Mouse (Mus musculus) CH12.LX (cell line): ENCODE data around the gene Scarb1. TPM values are rescaled to one million over a fixed set of nuclear protein-coding genes. Genes with fewer than 3 reads are reported as not detected.

Source experiments
- DNase-seq: peaks from one replicate; pipeline ENCODE4 v3.0.0-alpha.2; 2013; ENCODE audit errors: extremely low read depth
- H3K27ac ChIP-seq: 2 replicates; pipeline ENCODE4 v1.5.1; 2012; ENCODE audit warnings: low read depth, mild to moderate bottlenecking, control low read depth, moderate library complexity; ENCODE audit not compliant: insufficient read depth
- H3K27me3 ChIP-seq: replicated peaks from 2 replicates; pipeline ENCODE3; 2012; ENCODE audit warnings: inconsistent platforms
- H3K36me3 ChIP-seq, 2 experiments: replicated peaks in 1 of 2; 2 replicates each; pipeline versions ENCODE3 to v1.6.1; 2012; ENCODE audit warnings: inconsistent platforms in 1 of 2, low read length in 1 of 2, mild to moderate bottlenecking in 1 of 2, mixed read lengths in 1 of 2, moderate library complexity in 1 of 2; ENCODE audit not compliant: control insufficient read depth in 1 of 2, insufficient read depth in 1 of 2
- H3K4me1 ChIP-seq, 2 experiments: 2 replicates each; pipeline ENCODE4 v1.6.1; 2012; ENCODE audit warnings: inconsistent platforms in 1 of 2, moderate library complexity in 1 of 2; ENCODE audit not compliant: insufficient read depth in 2 of 2, control insufficient read depth in 1 of 2
- H3K4me2 ChIP-seq: 2 replicates; pipeline ENCODE4 v1.6.1; 2012; ENCODE audit warnings: low read depth, mild to moderate bottlenecking, control low read depth; ENCODE audit not compliant: poor library complexity, insufficient read depth, severe bottlenecking
- H3K4me3 ChIP-seq, 3 experiments: fragments of 150-350 bp in 1 of 3; sonication (generic) in 1 of 3; replicated peaks in 1 of 3; 2 replicates each; pipeline versions ENCODE3 to v1.5.1; 2011 to 2012; ENCODE audit warnings: low read depth in 2 of 3, low read length in 2 of 3, mild to moderate bottlenecking in 2 of 3, moderate library complexity in 2 of 3, control low read depth in 1 of 3, improper control_type of control experiment in 1 of 3, inconsistent platforms in 1 of 3, mixed read lengths in 1 of 3; ENCODE audit not compliant: poor library complexity in 1 of 3
- H3K79me2 ChIP-seq: replicated peaks from 2 replicates; pipeline ENCODE4 v1.6.1; 2012; ENCODE audit warnings: mild to moderate bottlenecking, moderate library complexity; ENCODE audit not compliant: control insufficient read depth, poor library complexity, insufficient read depth, severe bottlenecking; ENCODE audit errors: extremely low read depth
- H3K9ac ChIP-seq: 2 replicates; pipeline ENCODE4 v1.6.1; 2012; ENCODE audit warnings: low read depth, mild to moderate bottlenecking, control low read depth, moderate library complexity; ENCODE audit not compliant: insufficient read depth
- H3K9me3 ChIP-seq: replicated peaks from 2 replicates; pipeline ENCODE3; 2012; ENCODE audit warnings: low read length, inconsistent platforms, mixed read lengths
- CTCF ChIP-seq, 2 experiments: IDR thresholded peaks in 1 of 2; conservative IDR thresholded peaks in 1 of 2; 2 replicates each; pipeline ENCODE4 v1.5.1; 2011 to 2012; ENCODE audit warnings: low read depth in 2 of 2, low read length in 2 of 2, improper control_type of control experiment in 1 of 2, inconsistent platforms in 1 of 2, mild to moderate bottlenecking in 1 of 2, moderate library complexity in 1 of 2
- E2F4 ChIP-seq: IDR thresholded peaks from 2 replicates; pipeline ENCODE4 v1.6.1; 2011; ENCODE audit warnings: low read depth, low read length, improper control_type of control experiment; ENCODE audit not compliant: insufficient replicate concordance
- EP300 ChIP-seq: IDR thresholded peaks from 2 replicates; pipeline ENCODE4 v1.6.1; 2011; ENCODE audit warnings: low read length, improper control_type of control experiment
- GABPA ChIP-seq: IDR thresholded peaks from 2 replicates; pipeline ENCODE4 v1.6.1; 2012; ENCODE audit warnings: low read depth, low read length, improper control_type of control experiment, inconsistent platforms; ENCODE audit not compliant: insufficient replicate concordance
- JUND ChIP-seq: conservative IDR thresholded peaks from 2 replicates; pipeline ENCODE4 v1.6.1; 2011; ENCODE audit warnings: low read depth, low read length, improper control_type of control experiment
- KAT2A ChIP-seq: IDR thresholded peaks from 2 replicates; pipeline ENCODE4 v1.6.1; 2012; ENCODE audit warnings: low read length, improper control_type of control experiment, inconsistent platforms; ENCODE audit not compliant: insufficient replicate concordance
- MAFK ChIP-seq: IDR thresholded peaks from 2 replicates; pipeline ENCODE4 v1.6.1; 2011; ENCODE audit warnings: low read length, improper control_type of control experiment; ENCODE audit not compliant: insufficient replicate concordance
- MEF2A ChIP-seq: IDR thresholded peaks from 2 replicates; pipeline ENCODE4 v1.6.1; 2014; ENCODE audit warnings: low read depth, mild to moderate bottlenecking, inconsistent platforms, low read length, improper control_type of control experiment, borderline replicate concordance
- MXI1 ChIP-seq: IDR thresholded peaks from 2 replicates; pipeline ENCODE4 v1.6.1; 2011; ENCODE audit warnings: mild to moderate bottlenecking, low read depth, low read length, improper control_type of control experiment
- NELFE ChIP-seq: IDR thresholded peaks from 2 replicates; pipeline ENCODE4 v1.6.1; 2011; ENCODE audit warnings: low read depth, low read length, improper control_type of control experiment
- RAD21 ChIP-seq: IDR thresholded peaks from 2 replicates; pipeline ENCODE4 v1.6.1; 2011; ENCODE audit warnings: low read depth, mild to moderate bottlenecking, low read length, improper control_type of control experiment, moderate library complexity
- SIN3A ChIP-seq: IDR thresholded peaks from 2 replicates; pipeline ENCODE4 v1.6.1; 2012; ENCODE audit warnings: low read length, improper control_type of control experiment, inconsistent platforms
- SMC3 ChIP-seq: IDR thresholded peaks from 2 replicates; pipeline ENCODE4 v1.6.1; 2011; ENCODE audit warnings: low read depth, low read length, improper control_type of control experiment
- USF1 ChIP-seq: IDR thresholded peaks from 2 replicates; pipeline ENCODE4 v1.6.1; 2014; ENCODE audit warnings: low read depth, mild to moderate bottlenecking, inconsistent platforms, low read length, improper control_type of control experiment
- ZMIZ1 ChIP-seq: IDR thresholded peaks from 2 replicates; pipeline ENCODE4 v1.6.1; 2012; ENCODE audit warnings: low read depth, mild to moderate bottlenecking, inconsistent platforms, low read length, improper control_type of control experiment
- dilution Hi-C: fragments of 300-500 bp; cut with MboI; formaldehyde crosslinking; loops from 2 replicates; pipeline ENCODE4 v1.14.3; 2020; ENCODE audit warnings: low sequenced_read_pairs; ENCODE audit not compliant: extremely low pct_unique_long_range_greater_than_20kb, extremely low pct_ligation_motif_present
- in situ Hi-C: fragments of 300-500 bp; cut with MboI; formaldehyde crosslinking; loops from 3 replicates; pipeline ENCODE4 v1.14.3; 2019; ENCODE audit warnings: low sequenced_read_pairs, low pct_ligation_motif_present, low pct_unique_long_range_greater_than_20kb, mixed read lengths
- polyA plus RNA-seq: library from polyadenylated mRNA; unstranded; fragments of >175 nt; gene quantifications from 2 replicates; pipeline ENCODE4 v1.2.1, GENCODE M21; 2012; ENCODE audit warnings: low read depth; ENCODE audit not compliant: insufficient read length
- total RNA-seq, 2 experiments: library from RNA; depleted of rRNA; stranded (reverse); fragments of 300-350 nt in 1 of 2; fragments of >200 nt in 1 of 2; gene quantifications; 2 replicates each; pipeline ENCODE4 v1.2.3; 2012 to 2014

The Scarb1 gene
- total and polyA plus RNA-seq, 3 experiments, result 11.6 to 24.7 (median 20.0) TPM

DNA sequence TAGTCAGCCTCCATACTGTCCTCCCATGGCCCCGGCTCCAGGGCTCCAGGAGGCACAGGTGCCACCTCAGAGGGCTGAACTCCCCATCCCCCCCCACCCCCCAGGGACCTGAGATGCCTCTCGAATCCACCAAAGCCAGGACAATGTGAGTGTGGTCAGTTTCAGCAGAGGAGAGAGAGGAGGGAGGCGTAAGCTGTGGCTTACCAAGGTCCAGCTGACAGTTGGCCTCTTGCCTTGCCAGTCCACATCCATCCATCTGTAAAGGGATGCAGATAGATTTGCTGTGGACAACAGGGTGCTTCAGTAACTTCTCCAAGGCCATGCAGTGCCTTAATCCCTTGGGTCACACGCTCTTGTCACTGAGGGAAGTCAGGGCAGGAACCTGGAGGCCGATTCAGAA is 110.4 kb downstream of the Scarb1 start:
- H3K9ac ChIP-seq, result no peak overlapping the region
- no peaks in the 10 kb centered on the region for H3K36me3 ChIP-seq
- H3K4me3 ChIP-seq, result no peak overlapping the region
- no peak for DNase-seq
- dilution Hi-C loops, result no loop called here
- peaks cover 12% of the 10 kb centered on the region for H3K27me3 ChIP-seq
- H3K4me1 ChIP-seq, result no peaks in the 10 kb centered on the region
- no peak overlapping the region for H3K4me2 ChIP-seq
- in situ Hi-C loops, result no loop called here
- no peak for TF ChIP-seq NELFE
- TF ChIP-seq MAFK, result no peak
- TF ChIP-seq EP300, result no peak
- H3K9me3 ChIP-seq, result peaks cover 31% of the 10 kb centered on the region
- H3K27ac ChIP-seq, result no peak overlapping the region
- no peaks in the 10 kb centered on the region for H3K79me2 ChIP-seq

DNA sequence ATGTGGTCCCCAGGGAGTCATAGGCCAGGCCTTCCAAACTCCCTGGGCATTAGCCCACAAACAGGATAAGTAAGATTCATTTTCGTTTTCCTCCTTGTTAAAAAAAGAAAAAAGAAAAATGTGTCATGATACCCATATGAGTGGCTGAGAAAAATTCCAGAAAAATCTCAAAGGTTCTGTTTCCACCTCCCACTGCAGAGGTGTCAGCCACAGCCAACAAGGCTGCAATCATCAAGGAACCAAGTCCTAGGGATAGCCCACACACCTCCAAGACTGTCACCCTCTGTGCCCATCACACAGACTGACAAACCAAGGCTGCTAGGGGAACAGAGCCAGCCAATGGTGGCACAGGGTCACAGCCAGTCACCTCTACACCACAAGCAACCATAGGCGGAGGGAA is 111.8 kb downstream of the Scarb1 start:
- H3K79me2 ChIP-seq, result no peaks in the 10 kb centered on the region
- in situ Hi-C loops, result no loop called here
- dilution Hi-C loops, result no loop called here
- peaks cover 26% of the 10 kb centered on the region for H3K9me3 ChIP-seq
- no peaks in the 10 kb centered on the region for H3K4me1 ChIP-seq
- H3K4me3 ChIP-seq, result no peak overlapping the region
- H3K27ac ChIP-seq, result no peak overlapping the region
- DNase-seq, result no peak
- no peak overlapping the region for H3K4me2 ChIP-seq
- H3K9ac ChIP-seq, result no peak overlapping the region
- peaks cover 12% of the 10 kb centered on the region for H3K27me3 ChIP-seq
- TF ChIP-seq MEF2A (no peak), E2F4 (no peak), KAT2A (no peak), MAFK (no peak), NELFE (no peak), SMC3 (no peak), GABPA (no peak), JUND (no peak), MXI1 (no peak), RAD21 (no peak), ZMIZ1 (no peak), CTCF (conservative IDR thresholded peaks at IDR 0.05 in 1 of 2, IDR thresholded peaks at IDR 0.05 in 1 of 2; ENCODE audit: low read depth in 2 of 2, low read length in 2 of 2) (no peak), USF1 (no peak)
- TF ChIP-seq, all 38 proteins: peak for 0
- no peaks in the 10 kb centered on the region for H3K36me3 ChIP-seq

DNA sequence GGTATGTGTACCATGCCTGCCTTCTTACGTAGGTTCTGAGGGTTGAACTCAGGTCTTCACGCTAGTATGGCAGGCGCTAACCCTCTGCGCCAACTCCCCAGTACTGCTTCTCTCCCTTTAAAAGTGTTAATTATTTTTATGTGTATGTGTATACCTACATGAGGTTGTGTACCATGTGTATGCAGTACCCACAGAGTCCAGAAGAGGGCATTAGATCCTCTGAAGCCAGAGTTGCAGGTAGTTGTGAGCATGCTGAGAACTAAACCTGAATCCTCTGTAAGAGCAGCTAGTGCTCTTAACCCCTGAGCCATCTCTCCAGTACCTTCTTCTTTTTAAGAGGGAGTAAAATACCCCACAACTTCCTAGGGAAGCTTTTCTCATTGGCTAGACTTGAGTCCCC is 113.2 kb downstream of the Scarb1 start:
- in situ Hi-C loops (no loop called here), dilution Hi-C loops (no loop called here)
- no peak for DNase-seq
- Histone ChIP-seq H3K4me3 (no peak overlapping the region), H3K36me3 (no peaks in the 10 kb centered on the region), H3K27me3 (peaks cover 14% of the 10 kb centered on the region), H3K9ac (no peak overlapping the region), H3K27ac (no peak overlapping the region), H3K4me2 (no peak overlapping the region), H3K4me1 (no peaks in the 10 kb centered on the region), H3K79me2 (no peaks in the 10 kb centered on the region), H3K9me3 (peaks cover 21% of the 10 kb centered on the region)
- TF ChIP-seq SIN3A, result no peak
- TF ChIP-seq SMC3, result no peak

Other genes with a start within 250 kb of the Scarb1 start
- gene Ncor2, start 161.9 kb downstream of the Scarb1 start, total RNA-seq (2012; rRNA removed), result 7.2 and 10.8 TPM in 2 replicates
- 2.5 and 3.9 TPM in 2 replicates for gene Ncor2, start 161.9 kb downstream of the Scarb1 start, total RNA-seq (2014; rRNA removed)
- 37.7 and 44.7 TPM in 2 replicates for gene Ncor2, start 161.9 kb downstream of the Scarb1 start, polyA plus RNA-seq
- 0.59 and 0.80 TPM in 2 replicates for gene Gm10382, start 48.2 kb upstream of the Scarb1 start, total RNA-seq (2012; rRNA removed)
- not detected in 2 replicates for gene Gm10382, start 48.2 kb upstream of the Scarb1 start, total RNA-seq (2014; rRNA removed)
- gene Gm10382, start 48.2 kb upstream of the Scarb1 start, polyA plus RNA-seq, result 0.87 and 1.1 TPM in 2 replicates
- gene Ubc, start 49.1 kb upstream of the Scarb1 start, total RNA-seq (2012; rRNA removed), result 466 and 486 TPM in 2 replicates
- gene Ubc, start 49.1 kb upstream of the Scarb1 start, total RNA-seq (2014; rRNA removed), result 650 and 656 TPM in 2 replicates
- 687 and 803 TPM in 2 replicates for gene Ubc, start 49.1 kb upstream of the Scarb1 start, polyA plus RNA-seq
- 21.0 and 23.8 TPM in 2 replicates for gene Dhx37, start 93.0 kb upstream of the Scarb1 start, total RNA-seq (2012; rRNA removed)
- 22.7 and 26.0 TPM in 2 replicates for gene Dhx37, start 93.0 kb upstream of the Scarb1 start, total RNA-seq (2014; rRNA removed)
- gene Dhx37, start 93.0 kb upstream of the Scarb1 start, polyA plus RNA-seq, result 33.0 and 36.9 TPM in 2 replicates
- gene Bri3bp, start 100.5 kb upstream of the Scarb1 start, total RNA-seq (2012; rRNA removed), result 48.4 and 49.6 TPM in 2 replicates
- 30.1 and 37.7 TPM in 2 replicates for gene Bri3bp, start 100.5 kb upstream of the Scarb1 start, total RNA-seq (2014; rRNA removed)
- gene Bri3bp, start 100.5 kb upstream of the Scarb1 start, polyA plus RNA-seq, result 147 and 164 TPM in 2 replicates
- 21.3 and 24.9 TPM in 2 replicates for gene Aacs, start 134.7 kb upstream of the Scarb1 start, total RNA-seq (2012; rRNA removed)
- 34.5 and 48.8 TPM in 2 replicates for gene Aacs, start 134.7 kb upstream of the Scarb1 start, total RNA-seq (2014; rRNA removed)
- 39.8 and 58.3 TPM in 2 replicates for gene Aacs, start 134.7 kb upstream of the Scarb1 start, polyA plus RNA-seq
- not detected in 2 replicates for gene Tmem132b, start 190.7 kb upstream of the Scarb1 start, total RNA-seq (2012; rRNA removed)
- not detected in 2 replicates for gene Tmem132b, start 190.7 kb upstream of the Scarb1 start, total RNA-seq (2014; rRNA removed)
- gene Tmem132b, start 190.7 kb upstream of the Scarb1 start, polyA plus RNA-seq, result not detected in 2 replicates